Mouse (Mus musculus): ENCODE results near the gene Ptf1a.

Ptf1a gene

GRCm38 (mm10) chr2:19444931-19445831, at the start of gene Ptf1a:
Gene Ptf1a, plus strand, starts transcription at chr2:19445663.
- in situ Hi-C loops (cut with MboI, MseI) = no loop called here

DNA sequence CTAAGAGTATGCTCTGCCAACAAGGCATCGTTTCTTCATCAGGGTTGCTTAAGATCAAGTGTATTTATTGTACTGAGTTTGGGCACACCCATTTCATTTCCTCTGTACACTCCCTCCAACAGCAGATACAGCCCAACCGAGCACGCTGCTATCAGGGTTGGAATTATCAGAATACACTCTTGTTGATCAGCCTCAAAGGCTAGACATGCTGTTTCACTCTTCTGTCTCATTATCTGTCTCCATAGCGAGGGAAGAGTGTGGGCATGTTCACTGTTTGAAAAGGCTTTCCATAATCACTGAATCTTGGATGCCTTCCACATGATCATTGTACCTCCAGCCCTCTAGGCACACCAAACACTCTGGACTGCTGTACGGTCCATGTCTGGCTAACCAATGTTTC, 40.1 kb upstream of the Ptf1a start:
- in situ Hi-C loops (cut with MboI, MseI) = no loop called here

- in situ Hi-C loops (cut with MboI, MseI) = no loop called here
Observed at GRCm38 (mm10) chr2:19406531-19406930, 38.9 kb upstream of the Ptf1a start.

- in situ Hi-C loops (cut with MboI, MseI) = no loop called here
Observed at GRCm38 (mm10) chr2:19414222-19414965, 31.1 kb upstream of the Ptf1a start.

- in situ Hi-C loops (cut with MboI, MseI) = no loop called here
Observed at GRCm38 (mm10) chr2:19415063-19415521, 30.4 kb upstream of the Ptf1a start.

DNA sequence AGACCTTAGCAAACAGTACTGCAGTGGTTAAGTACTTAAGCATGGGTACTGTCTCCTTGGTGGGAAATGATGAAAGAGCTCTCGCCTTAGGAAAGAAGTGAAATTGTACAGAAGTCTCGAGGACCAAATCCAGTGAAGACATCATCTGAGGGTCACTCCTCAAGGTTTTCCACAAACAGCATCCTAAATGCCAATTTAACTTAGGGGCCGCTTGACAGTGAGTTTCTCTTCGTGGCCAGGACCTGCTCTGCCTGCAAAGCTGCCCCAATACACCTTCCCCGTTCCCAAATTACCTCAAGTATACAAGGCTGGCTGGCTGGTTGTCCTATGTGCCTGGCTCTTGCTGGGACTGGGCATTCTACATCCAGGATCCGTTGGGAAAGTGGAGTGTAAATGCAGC, 29.4 kb upstream of the Ptf1a start:
- in situ Hi-C loops (cut with MboI, MseI) = no loop called here

- in situ Hi-C loops (cut with MboI, MseI) = loop anchor here (5.0 kb wide), 1 partner anchor 97 kb away; no protein-coding TSS in a partner anchor
Observed at GRCm38 (mm10) chr2:19419686-19420345, 25.6 kb upstream of the Ptf1a start.

DNA sequence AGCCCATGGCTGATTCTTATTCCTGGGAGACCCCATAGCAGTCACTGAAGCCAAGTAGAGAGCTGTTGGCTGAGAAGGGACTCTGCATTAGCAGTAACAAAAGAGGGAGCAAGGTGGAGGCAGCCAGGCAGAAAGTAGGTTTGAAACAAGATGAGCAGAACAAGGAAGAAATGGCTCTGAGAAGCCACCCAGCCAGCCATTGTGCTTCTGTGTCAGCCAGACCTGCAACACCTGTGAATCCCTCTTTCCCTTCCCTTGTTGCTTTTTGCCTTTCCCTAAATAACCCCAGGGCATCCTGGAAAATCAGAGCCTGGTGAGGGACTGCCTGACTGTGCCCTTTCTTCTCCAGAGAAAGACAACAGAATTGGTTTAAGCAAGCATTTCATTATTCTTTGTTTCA, 23.2 kb upstream of the Ptf1a start:
- in situ Hi-C loops (cut with MboI, MseI) = loop anchor here (5.0 kb wide), 1 partner anchor 95 kb away; no protein-coding TSS in a partner anchor

DNA sequence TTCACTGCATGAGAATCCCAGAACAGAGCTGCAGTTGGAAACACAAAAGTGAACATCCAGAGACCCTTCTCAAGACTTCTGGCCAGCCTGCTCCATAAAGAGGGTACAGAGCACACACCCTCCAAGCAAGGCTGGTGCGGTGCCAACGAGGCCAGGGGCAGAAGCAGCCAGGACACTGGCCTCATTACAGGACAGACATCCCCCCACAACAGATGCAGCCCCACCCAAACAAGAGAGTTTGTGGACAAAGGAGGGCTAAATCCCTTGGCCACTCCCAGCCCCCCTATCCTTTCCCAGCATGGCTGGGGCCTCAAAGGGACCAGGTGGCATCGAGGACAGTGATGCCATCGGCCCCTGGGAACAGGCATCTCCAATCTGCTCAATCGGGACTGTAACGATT, 22.4 kb upstream of the Ptf1a start:
- in situ Hi-C loops (cut with MboI, MseI) = loop anchor here (5.0 kb wide), 1 partner anchor 94 kb away; no protein-coding TSS in a partner anchor

DNA sequence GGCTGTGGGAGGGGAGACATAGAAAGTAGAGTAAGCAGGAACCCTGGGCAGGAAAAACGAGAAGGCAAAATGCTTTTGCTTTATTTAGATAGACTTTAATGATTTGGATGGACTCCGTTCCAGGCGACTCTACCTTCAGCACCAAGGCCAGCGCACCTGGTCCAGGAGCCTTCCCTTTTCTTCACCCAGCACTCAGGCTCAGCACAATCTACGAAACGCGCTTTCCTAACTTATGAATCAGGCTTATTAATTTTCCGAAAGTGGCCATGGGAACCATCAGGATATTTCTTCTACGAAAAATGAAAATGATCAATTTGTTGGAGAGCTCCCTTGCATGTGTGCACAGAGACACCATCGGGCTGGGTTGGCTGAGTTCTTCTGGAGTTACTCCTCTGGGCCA, 16.4 kb upstream of the Ptf1a start:
- in situ Hi-C loops (cut with MboI, MseI) = no loop called here

DNA sequence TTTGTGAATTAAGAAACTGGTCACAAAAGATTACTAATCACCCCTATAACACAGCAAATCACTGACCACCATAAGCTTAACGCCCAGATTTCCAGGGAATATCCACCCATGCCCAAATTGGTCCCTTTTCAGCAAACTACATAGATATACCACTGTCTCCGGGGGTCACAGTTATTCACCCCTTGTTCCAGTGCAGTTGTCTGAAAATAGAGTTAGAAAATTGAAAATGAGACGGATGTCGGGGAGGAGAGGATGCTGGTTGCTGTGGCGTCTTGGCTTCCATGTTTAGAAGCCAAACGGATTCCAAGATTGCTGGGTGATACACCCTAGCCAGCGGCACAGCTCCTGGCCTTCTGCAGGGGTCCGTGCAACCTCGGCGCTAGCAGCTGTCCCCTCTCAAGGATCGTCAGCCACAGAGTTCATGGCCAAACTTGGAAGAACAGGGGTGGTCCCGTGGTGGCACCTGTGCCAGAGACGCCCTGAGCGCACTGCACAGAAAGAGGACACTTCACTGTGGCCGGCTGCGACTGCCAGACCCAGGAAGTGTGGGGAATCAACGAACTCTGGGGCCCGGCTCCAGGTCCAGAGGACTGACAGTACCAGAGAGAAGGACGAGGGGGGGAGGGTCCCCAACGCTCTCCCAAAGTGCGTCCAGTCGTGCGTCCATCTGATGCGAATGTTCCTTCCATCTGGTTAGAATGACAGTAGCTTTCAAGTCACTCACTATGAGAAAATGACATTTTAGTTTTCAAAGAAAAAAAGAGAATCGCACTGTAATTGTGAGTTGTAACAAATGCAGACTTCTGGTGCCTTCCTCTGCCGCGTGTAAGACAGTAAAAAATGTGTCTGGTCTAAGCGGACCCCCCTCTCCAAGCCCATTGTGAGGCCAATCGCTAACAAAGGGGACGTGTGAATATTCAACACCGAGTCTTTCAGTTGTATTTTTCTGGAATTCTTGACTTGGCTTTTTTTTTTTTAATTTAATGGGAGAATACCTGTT, 15.5 kb upstream of the Ptf1a start:
- in situ Hi-C loops (cut with MboI, MseI) = loop anchor here (10.0 kb wide), 1 partner anchor 485 kb away; no protein-coding TSS in a partner anchor

DNA sequence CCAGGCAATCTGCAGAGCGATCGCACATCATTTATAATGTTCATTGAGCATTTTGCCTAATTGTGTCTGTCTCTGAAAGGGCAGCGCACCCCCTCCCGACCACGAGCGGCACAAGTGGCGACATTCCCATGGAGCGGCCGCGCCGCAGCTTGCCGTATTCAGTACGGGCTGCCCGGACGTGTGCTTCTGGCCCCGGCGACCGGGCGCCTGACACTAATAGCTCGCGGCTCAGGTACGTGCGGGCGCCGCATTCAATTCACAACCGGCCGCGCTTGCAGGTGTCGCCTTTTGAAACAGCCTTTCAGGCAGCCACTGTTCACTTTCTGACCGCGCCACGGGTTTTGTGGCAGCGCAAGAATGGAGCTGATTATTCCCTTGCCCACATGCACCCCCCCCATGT, 14.7 kb upstream of the Ptf1a start:
- in situ Hi-C loops (cut with MboI, MseI) = loop anchor here (10.0 kb wide), 1 partner anchor 484 kb away; no protein-coding TSS in a partner anchor

DNA sequence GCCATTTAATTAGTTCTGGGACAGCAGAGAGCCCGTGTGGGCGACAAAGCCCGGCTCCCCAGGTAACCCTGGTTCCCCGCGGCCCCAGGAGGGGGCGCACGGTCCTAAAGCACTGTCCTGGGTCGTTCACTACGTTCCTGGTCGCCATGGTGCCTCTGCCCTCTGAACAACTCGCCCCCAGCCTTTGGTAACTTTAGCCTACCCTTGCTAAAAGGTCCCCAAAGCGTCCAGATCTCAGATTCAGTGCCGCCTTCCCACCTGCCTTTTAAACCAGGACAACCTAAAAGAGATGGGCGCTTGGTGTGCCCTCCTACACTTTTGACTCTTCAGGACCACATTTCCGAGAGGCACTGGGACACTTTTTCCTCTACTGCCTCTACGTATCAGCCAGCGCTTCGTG, 14.3 kb upstream of the Ptf1a start:
- in situ Hi-C loops (cut with MboI, MseI) = loop anchor here (10.0 kb wide), 1 partner anchor 484 kb away; no protein-coding TSS in a partner anchor

DNA sequence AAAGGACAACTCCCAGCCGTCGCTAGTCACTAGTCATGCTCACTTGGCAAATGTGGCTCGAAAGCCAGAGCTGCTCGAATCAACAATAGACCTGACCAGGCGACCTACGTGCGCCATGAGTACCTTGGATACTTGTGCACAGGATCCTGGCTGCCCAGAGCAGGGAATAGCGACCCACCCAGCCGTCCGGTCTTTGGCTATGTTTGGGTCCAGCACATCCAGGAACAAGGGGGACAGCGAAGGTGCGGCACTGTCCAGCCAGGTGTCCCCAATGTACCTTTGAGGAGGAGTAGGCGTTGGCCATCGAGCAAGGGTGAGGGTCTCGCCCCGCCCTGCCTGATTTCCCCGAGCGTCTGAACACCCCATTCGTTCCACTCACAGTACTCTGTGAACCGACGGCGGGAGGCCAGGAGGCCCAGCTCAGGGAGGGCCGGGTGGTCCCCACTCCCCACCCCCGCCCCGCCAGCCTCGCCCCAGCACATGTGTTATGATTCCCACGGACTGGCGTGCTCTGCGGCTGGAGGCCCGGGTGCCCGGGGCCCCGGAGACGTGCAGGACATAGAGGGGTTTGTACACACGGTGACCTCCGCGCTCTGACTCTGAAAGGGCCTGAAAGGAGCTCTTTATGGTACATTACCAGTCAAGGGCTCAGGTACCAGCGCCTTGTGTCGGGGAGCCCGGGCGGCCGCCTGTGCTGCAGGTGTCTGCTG, 13.7 kb upstream of the Ptf1a start:
- in situ Hi-C loops (cut with MboI, MseI) = loop anchor here (10.0 kb wide), 1 partner anchor 483 kb away; no protein-coding TSS in a partner anchor

DNA sequence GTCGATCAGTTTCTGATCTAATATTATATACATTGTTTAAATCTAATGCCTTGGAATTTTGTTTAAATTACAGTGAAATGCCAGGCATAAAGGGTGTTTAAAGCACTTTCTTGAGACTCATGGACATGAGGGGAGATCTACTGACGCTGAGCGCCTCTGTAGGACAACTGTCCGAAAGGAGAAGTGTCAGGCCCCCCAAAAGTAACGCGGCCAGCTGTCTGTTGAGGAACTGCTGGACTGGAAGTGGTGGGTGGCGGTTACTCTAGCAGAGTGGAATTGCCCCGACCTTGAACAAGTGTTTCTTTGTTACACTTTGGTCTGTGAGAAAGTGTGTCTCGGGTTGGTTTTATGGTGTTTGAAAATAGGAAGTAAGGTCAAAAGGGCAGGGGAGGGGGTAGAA, 1.1 kb upstream of the Ptf1a start:
- in situ Hi-C loops (cut with MboI, MseI) = no loop called here

DNA sequence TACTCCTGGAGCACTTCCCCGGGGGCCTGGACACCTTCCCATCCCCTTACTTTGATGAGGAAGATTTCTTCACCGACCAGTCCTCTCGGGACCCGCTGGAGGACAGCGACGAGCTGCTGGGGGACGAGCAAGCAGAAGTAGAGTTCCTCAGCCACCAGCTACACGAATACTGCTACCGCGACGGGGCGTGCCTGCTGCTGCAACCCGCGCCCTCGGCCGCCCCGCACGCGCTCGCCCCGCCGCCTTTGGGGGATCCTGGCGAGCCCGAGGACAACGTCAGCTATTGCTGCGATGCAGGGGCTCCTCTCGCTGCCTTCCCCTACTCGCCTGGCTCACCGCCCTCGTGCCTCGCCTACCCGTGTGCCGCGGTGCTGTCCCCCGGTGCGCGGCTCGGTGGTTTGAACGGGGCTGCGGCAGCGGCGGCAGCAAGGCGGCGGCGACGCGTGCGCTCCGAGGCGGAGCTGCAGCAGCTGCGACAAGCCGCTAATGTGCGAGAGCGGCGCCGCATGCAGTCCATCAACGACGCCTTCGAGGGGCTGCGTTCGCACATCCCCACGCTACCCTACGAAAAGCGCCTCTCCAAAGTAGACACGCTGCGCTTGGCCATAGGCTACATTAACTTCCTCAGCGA, 523 bp downstream of the Ptf1a start:
- in situ Hi-C loops (cut with MboI, MseI) = no loop called here

- in situ Hi-C loops (cut with MboI, MseI) = no loop called here
Observed at GRCm38 (mm10) chr2:19446746-19447145, 1.3 kb downstream of the Ptf1a start.

DNA sequence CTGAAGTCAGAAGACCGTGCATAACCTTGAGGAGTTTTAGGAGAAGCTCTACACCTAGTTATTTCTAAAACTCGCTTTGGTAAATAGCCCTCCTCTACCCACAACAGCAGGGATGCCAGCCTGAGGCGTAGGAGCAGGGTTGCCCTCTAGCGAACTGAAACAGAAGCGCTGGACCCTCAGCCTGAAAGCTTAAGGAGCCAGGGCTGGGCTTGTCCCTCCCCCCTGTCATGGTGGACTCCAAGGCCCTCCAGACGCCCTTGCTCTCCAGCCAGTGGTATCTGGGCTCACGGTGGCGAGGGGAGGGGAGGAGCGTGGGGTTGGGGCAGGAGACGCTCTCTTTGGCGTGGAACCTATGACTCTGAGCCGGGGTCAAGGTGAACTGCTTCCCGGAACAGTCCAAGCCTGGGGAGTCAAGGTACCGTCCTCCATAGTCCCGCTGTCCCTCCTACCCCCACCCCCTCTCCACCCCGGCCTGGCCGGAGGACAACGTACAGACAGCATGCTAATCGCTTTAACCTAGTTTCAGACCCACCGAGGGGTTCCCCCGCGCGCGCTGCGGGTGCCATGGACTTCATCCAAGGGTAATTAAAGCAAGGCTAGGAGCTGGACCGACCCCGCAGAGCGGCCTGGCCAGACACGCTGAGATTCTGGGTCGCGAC, 2.7 kb downstream of the Ptf1a start:
- in situ Hi-C loops (cut with MboI, MseI) = no loop called here

GRCm38 (mm10) chr2:19449308-19449707, 3.8 kb downstream of the Ptf1a start:
- in situ Hi-C loops (cut with MboI, MseI) = no loop called here
